Mouse (Mus musculus): ENCODE data around the gene Rhox10.

DNA sequence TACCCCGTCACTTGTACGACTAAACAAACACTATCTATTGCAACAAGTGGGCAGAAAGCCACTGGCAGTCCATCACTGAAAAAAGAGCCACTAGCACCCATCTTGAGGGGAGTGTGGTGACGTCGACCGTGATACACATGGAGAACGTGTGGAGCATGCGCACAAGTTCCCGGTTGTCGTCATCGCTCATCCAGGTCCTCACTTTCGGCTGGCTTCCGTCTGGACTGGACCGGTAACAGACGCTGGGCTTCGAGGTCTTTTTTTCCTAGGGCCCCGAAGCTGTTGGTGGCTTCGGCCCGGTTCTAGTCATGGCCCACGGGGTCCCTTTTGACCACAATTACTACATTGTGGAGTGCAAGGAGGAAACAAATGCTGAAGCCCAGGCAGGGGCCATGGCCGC is 54.7 kb downstream of the Rhox10 start, which contains the start of gene Rhox13:
- TF ChIP-seq GATA1 (IDR thresholded peaks at IDR 0.05; ENCODE audit: borderline replicate concordance, low read length) = no peak
- TF ChIP-seq FLI1 (IDR thresholded peaks at IDR 0.05; ENCODE audit: low read length) = no peak

Data from megakaryocyte, embryonic 14.5 days (primary cell).